Mouse (Mus musculus) natural killer cell, adult 2 months (primary cell): ENCODE data around the gene Pde4b.
"Not testable (repeated sequence)": the region's sequence is repeated elsewhere in the genome, so short reads cannot be mapped to it uniquely, and the experiment has no call there.

Experiments used
- DNase-seq, 2 experiments: peaks; one replicate each; pipeline ENCODE4 v3.0.0; 2022; ENCODE audit warnings: low spot score in 2 of 2

Gene Pde4b

GRCm38 (mm10) chr4:102087091-102087565 is at the start of gene Pde4b:
Gene Pde4b (plus strand): TSS chr4:102087543.
- DNase-seq: no peak

GRCm38 (mm10) chr4:102040190-102040589 is 47.2 kb upstream of the Pde4b start:
- no peak for DNase-seq

GRCm38 (mm10) chr4:102045183-102046140 is 41.9 kb upstream of the Pde4b start:
- DNase-seq: no peak

GRCm38 (mm10) chr4:102049368-102049767 is 38.0 kb upstream of the Pde4b start:
- DNase-seq: not testable (repeated sequence)

- no peak for DNase-seq
These were observed 26.0 kb upstream of the Pde4b start for GRCm38 (mm10) chr4:102061322-102061721.

- DNase-seq: no peak
These were observed 18.0 kb upstream of the Pde4b start for GRCm38 (mm10) chr4:102069314-102069713.

- DNase-seq: no peak
These were observed 1.0 kb upstream of the Pde4b start for GRCm38 (mm10) chr4:102086336-102086735.

GRCm38 (mm10) chr4:102087566-102088234 is 357 bp downstream of the Pde4b start:
- DNase-seq: no peak

- no peak for DNase-seq
These were observed 1.0 kb downstream of the Pde4b start for GRCm38 (mm10) chr4:102088235-102088867.

GRCm38 (mm10) chr4:102095851-102096250 is 8.5 kb downstream of the Pde4b start:
- DNase-seq: no peak

GRCm38 (mm10) chr4:102102241-102102640 is 14.9 kb downstream of the Pde4b start:
- DNase-seq: no peak

- DNase-seq: no peak
These were observed 17.2 kb downstream of the Pde4b start for GRCm38 (mm10) chr4:102104534-102105014.

GRCm38 (mm10) chr4:102106771-102107170 is 19.4 kb downstream of the Pde4b start:
- no peak for DNase-seq

- DNase-seq: no peak
These were observed 32.1 kb downstream of the Pde4b start for GRCm38 (mm10) chr4:102119454-102119853.

GRCm38 (mm10) chr4:102136366-102136849 is 49.1 kb downstream of the Pde4b start:
- no peak for DNase-seq

- no peak for DNase-seq
These were observed 51.0 kb downstream of the Pde4b start for GRCm38 (mm10) chr4:102138346-102138745.

GRCm38 (mm10) chr4:102141241-102141640 is 53.9 kb downstream of the Pde4b start:
- DNase-seq: no peak

GRCm38 (mm10) chr4:102148766-102149165 is 61.4 kb downstream of the Pde4b start:
- no peak for DNase-seq

GRCm38 (mm10) chr4:102159178-102159577 is 71.8 kb downstream of the Pde4b start:
- no peak for DNase-seq

- no peak for DNase-seq
These were observed 84.3 kb downstream of the Pde4b start for GRCm38 (mm10) chr4:102171636-102172035.

- DNase-seq: no peak
These were observed 85.4 kb downstream of the Pde4b start for GRCm38 (mm10) chr4:102172711-102173213.

- DNase-seq: no peak
These were observed 88.6 kb downstream of the Pde4b start for GRCm38 (mm10) chr4:102175985-102176384.
